Mouse (Mus musculus) gastrocnemius, adult 2 months (tissue): ENCODE data around the gene Dnah2. TPM values are rescaled to one million over a fixed set of nuclear protein-coding genes. Genes with fewer than 3 reads are reported as not detected.

ENCODE experiments used
- DNase-seq: peaks from one replicate; pipeline ENCODE4 v3.0.0; 2022
- H3K27ac ChIP-seq: fragments of 200-600 bp; 2 replicates; pipeline ENCODE4 v1.8.1; 2022; ENCODE audit warnings: mild to moderate bottlenecking
- H3K4me3 ChIP-seq: fragments of 200-600 bp; 2 replicates; pipeline ENCODE4 v1.8.1; 2022; ENCODE audit warnings: mild to moderate bottlenecking, moderate library complexity
- CTCF ChIP-seq: fragments of 200-600 bp; IDR thresholded peaks from 2 replicates; pipeline ENCODE4 v1.8.1; 2022; ENCODE audit warnings: antibody characterized with exemption, mild to moderate bottlenecking, moderate library complexity
- intact Hi-C: fragments of 180-260 bp; cut with DNase I; formaldehyde crosslinking; loops from one replicate; pipeline ENCODE4 v1.15.1; 2025
- total RNA-seq, 2 experiments: library from RNA; stranded (reverse); gene quantifications; 2 replicates each; pipeline ENCODE4 v1.2.3; 2021

The Dnah2 gene
- total RNA-seq, 2 experiments from 2014 or later, result 0.05 to 0.25 TPM

DNA sequence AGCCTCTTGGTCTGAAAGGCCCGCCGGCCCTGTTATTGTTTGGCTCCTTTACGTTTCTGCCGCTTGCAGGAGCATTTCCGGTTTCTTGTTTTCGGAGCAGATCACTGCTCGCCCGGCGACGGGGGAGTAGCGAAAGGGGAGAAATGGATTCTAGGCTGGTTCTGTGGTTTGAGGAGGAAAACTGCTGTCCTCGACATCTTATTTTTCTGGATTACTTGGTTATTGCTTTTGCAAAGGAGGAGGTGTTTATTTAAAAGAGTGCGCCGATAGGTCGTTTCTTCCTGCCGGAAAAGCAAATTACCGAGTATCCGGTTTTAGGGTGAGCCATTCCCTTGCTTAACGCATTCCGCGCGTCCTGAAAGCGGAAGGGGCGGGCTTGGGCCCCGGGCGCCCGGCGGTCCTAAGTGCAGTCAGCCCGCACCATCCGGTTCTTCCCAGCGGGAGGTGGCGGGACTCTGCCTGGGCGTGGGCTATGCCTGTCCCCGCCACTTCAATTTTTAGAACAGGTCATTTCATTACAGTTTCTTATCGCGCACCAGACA lies 32.3 kb upstream of the Dnah2 start:
- intact Hi-C loops, result loop anchor here (2.0 kb wide), 1 partner anchor 82 kb away; the partner anchor contains the start of gene Mpdu1
- peak overlapping the region; percentile 92 for H3K4me3 ChIP-seq
- H3K27ac ChIP-seq, result peak overlapping the region; percentile 99
- peak; percentile 95 for DNase-seq
- no peak; the same call in 1 of the 2 replicates for TF ChIP-seq CTCF

DNA sequence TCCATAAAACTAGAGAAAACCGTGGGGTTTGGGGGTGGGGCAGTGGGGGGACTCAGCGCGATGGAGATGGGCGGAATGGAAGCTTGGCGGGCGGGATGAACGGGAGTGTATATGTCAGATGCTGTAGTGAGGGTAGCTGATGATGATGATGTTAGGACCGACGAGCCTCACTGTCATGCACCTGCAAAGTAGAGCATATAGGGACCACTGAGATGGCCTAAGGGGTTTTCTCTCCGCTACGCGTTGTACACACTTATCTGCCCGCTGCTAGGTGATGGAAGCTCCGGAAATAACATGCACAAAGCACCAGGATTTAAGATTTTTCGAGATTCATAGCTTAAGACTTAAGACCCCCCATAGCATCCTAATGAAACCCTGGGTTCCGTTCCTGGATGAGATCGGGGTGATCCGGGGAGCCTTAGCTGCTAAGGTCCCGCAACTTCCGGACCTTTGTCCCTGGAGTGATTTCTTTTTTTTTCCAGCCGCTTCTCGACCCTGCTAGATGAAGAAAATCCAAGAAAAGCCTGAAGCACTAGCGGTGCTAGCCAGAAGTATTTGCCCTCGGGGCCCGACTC lies 31.7 kb upstream of the Dnah2 start:
- no peak for DNase-seq
- intact Hi-C loops, result loop anchor here (2.0 kb wide), 1 partner anchor 82 kb away; the partner anchor contains the start of gene Mpdu1
- TF ChIP-seq CTCF, result no peak
- H3K27ac ChIP-seq, result peak overlapping the region; percentile 99
- peak overlapping the region; percentile 92 for H3K4me3 ChIP-seq

DNA sequence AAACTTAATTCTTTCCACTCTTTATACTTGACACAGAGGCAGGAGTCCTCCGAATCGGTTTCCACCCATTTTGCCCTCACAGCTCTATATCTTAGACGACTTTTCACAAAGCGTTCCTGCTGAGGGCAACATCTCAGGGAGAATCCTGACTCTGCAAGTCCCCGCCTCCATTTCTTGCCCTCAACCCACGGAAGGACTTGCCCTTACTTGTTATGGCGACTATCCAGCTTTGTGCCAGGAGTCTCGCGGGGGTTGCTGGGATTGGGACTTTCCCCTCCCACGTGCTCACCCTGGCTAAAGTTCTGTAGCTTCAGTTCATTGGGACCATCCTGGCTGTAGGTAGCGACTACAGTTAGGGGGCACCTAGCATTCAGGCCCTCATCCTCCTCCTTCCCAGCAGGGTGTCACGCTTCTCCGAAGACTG lies 31.2 kb upstream of the Dnah2 start, which contains the start of the genes Wrap53 and Trp53:
Gene Wrap53, minus strand, starts transcription at position 165 of the 424 bp plus-strand sequence.
Gene Trp53, plus strand, starts transcription at position 269 of the 424 bp plus-strand sequence.
- H3K4me3 ChIP-seq, result peak within 1 kb of the TSS; percentile 92
- no peak for TF ChIP-seq CTCF
- intact Hi-C loops, result loop anchor here (2.0 kb wide), 1 partner anchor 83 kb away; the partner anchor contains the start of gene Mpdu1
- DNase-seq, result peak; percentile 92
- peak within 1 kb of the TSS; percentile 99 for H3K27ac ChIP-seq

DNA sequence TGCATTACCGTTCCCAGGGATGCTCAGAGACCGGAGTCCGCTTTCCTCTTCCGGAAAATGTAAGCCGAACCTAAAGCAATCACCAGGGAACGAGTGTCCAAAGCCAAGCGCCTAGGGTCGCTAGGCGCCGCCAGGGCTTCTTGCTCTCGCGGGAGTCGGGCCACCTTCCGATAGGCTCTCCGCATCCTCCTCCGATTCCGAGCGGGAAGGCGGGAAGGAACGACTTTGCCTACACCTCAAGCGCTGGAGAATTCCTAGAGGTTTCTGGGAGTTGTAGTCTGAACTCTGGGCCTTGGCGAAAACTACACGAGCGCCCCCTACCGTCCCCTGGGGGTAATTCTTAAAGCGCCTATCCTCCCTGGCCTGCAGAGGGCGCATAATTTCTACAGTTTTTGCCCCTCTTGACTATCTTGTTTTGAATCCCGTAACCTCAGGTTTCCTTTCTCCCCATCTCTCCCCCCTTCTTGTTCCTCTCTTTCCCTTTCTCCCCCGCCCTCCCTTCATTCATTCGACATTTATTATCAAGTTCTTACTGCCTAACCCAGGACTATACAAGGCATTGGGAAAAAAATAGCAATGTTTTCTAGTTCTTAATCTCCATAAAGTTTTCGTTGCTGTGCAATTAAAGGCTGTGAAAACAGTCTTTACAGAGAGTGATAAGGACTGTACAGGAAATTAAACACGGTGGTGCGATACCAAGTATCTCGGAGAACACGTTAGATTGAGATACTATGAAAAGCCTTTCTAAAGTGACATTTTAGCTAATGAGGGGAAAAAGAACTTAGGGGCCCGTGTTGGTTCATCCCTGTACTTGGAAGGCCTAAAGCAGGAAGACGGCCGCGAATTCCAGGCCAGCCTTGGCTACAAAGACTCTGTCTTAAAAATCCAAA lies 30.5 kb upstream of the Dnah2 start:
- DNase-seq, result peak; percentile 95
- peak overlapping the region; percentile 92 for H3K4me3 ChIP-seq
- TF ChIP-seq CTCF, result no peak; the same call in 1 of the 2 replicates
- intact Hi-C loops, result loop anchor here (1.0 to 2.0 kb wide), 3 partner anchors 33 to 83 kb away; partner anchors contain the start of gene Mpdu1
- H3K27ac ChIP-seq, result peak overlapping the region; percentile 99

DNA sequence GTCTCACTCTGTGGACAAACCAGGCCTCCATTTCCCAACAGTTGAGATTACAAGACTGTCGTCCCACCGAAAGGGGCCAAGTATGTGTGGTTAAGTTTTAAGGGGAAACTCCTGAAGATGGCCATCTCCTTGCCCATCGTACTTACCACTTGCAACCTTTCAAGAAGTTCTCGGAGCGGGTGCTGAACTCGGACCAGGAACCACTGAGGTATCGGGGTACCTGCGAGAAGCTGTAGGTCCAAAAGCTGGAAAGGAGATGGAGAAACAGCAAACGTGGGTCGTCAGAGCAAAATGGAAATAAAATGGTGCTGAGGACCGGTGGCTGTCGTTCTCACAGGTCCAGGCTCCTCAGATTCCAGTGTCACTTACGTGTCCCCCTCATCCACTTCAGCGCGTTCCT lies 29.4 kb upstream of the Dnah2 start:
- TF ChIP-seq CTCF, result no peak
- intact Hi-C loops, result loop anchor here (2.0 kb wide), 1 partner anchor 32 kb away; no protein-coding TSS in a partner anchor
- Histone ChIP-seq H3K27ac (peak overlapping the region; percentile 84), H3K4me3 (peak overlapping the region; percentile 92)
- no peak for DNase-seq

DNA sequence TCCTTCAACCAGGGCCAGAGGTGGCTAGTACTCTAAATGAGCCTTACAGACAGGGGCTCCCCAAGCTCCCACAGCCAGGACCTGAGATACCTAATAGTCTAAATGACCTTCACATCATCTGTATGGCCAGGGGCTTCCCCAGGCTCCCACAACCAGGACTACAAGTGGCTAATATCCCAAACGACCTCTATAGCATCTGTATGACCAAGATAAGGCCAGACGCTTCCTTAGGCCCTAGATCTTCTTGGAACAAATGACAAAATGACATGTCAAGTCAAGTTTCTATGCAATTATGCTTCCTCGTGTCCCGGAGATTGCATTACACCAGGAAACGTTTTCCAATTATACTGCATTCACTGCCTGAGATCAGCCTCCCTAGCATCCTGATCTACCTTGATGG lies 27.4 kb upstream of the Dnah2 start:
- H3K4me3 ChIP-seq, result no peak overlapping the region
- intact Hi-C loops, result no loop called here

DNA sequence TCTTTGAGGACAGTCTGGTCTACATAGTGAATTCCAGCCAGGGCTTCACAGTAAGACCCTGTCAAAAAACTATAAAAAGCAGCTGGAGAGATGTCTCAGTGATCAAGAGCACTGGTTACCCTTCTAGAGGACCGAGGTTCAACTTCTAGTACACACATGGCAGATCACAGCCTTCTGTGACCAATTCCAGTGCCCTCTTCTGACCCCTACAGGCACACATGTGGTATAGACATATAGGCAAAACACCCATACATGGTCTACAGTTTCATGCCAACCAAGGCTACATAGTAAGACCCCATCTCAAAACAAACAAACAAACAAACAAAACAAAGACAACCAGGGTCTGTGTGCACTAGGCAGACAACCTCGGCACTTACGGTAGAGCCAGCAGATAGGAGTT lies 26.3 kb upstream of the Dnah2 start:
- peak; percentile 41 for TF ChIP-seq CTCF
- intact Hi-C loops, result no loop called here
- Histone ChIP-seq H3K4me3 (no peak overlapping the region), H3K27ac (no peak overlapping the region)
- no peak for DNase-seq

More for the DNA sequence above, 27.4 kb upstream of the Dnah2 start:
- no peak for TF ChIP-seq CTCF
- H3K27ac ChIP-seq, result no peak overlapping the region
- DNase-seq, result no peak

DNA sequence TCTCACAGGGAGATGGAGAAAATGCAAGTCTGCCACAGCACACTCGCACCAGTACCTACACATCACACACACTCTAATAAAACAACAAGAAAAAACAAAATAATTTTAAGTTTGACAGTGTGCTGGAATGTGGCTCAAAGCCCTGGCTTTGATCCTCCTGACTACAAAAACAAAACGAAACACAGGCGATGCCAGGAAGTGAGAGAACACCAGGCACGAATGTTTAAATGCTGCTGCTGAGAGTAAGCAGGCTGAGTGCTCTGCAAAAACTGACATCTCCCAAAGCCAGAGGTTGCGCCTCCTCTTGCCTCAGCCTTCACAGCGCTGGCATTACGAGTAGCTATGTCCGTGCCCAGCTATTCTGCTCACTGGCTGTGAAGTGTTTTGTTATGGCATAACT lies 16.2 kb upstream of the Dnah2 start:
- intact Hi-C loops, result no loop called here
- Histone ChIP-seq H3K4me3 (no peak overlapping the region), H3K27ac (no peak overlapping the region)
- no peak for DNase-seq
- TF ChIP-seq CTCF, result no peak

DNA sequence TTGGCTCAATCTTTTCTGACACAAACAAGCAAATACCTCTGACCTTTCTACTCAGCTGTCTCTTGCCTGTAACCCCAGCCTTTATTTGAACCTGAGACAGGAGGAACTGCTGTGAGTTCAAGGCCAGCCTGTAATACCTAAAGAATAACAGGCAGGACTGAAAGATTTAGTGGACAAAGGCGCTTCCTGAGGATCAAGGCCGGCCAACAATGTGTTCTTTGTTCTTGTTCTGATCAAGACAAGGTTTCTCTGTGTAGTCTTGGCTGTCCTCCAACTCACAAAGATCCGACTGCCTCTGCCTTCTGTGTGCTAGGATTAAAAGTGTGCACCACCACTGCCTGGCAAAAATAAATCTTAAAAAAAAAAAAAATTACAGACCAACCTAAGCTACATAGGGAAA lies 15.5 kb upstream of the Dnah2 start:
- no peak for TF ChIP-seq CTCF

DNA sequence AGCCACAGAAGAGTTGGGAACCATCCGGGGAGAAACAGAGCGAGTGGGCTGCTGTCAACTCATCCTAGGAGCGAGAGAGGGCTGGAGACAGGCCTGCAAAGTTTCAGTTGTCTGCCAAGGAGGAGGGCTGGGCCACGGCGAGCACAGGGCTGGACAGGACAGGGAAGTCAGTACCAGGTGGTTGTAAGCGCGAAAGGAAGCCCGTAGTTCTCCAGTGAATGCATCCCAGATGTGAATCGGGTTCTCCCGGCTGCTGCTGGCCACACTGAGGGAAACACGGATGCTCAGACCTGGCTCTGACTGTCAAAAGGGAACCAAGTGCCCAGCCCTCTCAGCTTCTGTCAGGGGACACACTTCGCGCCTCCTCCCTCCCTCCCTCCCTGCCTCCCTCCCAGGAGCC lies 14.5 kb upstream of the Dnah2 start:
- Histone ChIP-seq H3K4me3 (no peak overlapping the region), H3K27ac (no peak overlapping the region)
- DNase-seq, result no peak
- intact Hi-C loops, result no loop called here
- TF ChIP-seq CTCF, result no peak

More for the DNA sequence above, 15.5 kb upstream of the Dnah2 start:
- intact Hi-C loops, result no loop called here
- Histone ChIP-seq H3K4me3 (no peak overlapping the region), H3K27ac (no peak overlapping the region)
- no peak for DNase-seq

DNA sequence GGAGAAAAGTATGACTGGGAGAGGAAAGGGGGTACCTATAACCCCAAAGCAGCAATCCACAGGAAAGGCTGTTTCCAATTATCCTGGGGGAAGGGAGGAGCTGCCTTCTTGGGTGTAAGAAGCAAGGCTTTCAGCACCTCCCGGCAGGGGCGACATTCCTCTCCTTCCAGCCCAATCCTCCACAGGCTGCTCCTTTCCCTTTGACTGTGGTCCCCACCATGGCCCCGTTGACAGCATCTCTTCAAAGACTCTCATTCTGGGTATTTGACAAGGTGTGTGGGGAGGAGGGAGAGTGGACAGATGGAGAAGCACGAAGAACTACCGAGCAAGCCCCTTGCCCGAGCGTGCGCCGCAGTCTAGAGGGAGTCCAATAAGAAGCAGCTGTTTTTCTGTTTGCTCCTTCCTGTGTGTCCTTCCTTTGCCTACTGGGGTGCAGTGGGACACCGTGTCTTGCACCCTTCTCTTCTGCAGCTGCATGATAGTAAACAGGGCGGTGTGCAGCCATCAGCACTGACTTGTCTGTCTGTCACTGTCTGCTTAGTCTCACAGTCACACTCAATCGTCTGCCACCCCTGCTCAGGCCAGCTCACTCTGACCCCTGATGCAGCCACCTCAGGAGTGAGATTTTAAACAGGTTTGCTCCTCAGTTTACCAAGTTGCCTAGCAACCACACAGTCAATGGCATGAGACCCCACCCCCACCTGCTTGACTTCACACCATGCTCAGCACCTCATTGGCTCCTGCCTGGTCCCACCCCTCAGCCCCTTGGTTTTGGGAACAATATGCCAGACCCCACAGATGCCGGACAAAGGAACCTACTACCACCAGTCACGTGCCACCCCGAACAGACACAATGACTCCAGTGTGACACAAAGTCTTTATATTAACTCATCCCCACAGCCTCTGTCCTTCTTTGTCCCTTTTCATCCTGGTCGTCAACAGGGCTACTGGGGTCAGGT lies 12.3 kb upstream of the Dnah2 start:
- Histone ChIP-seq H3K27ac (no peak overlapping the region), H3K4me3 (no peak overlapping the region)
- TF ChIP-seq CTCF, result no peak
- intact Hi-C loops, result no loop called here
- DNase-seq, result no peak
